Mouse (Mus musculus) gastrocnemius, postnatal 10 days (tissue): ENCODE measurements around the gene Iscu. TPM values are rescaled to one million over a fixed set of nuclear protein-coding genes. Genes with fewer than 3 reads are reported as not detected.

Source experiments
- DNase-seq: peaks from one replicate; pipeline ENCODE4 v3.0.0; 2021; ENCODE audit warnings: mixed read lengths
- total RNA-seq, 2 experiments: library from RNA; stranded (reverse); gene quantifications; 2 replicates each; pipeline ENCODE4 v1.2.3; 2021

Iscu gene
- total RNA-seq, 2 experiments from 2014 or later, result 76.8 to 89.1 TPM

DNA sequence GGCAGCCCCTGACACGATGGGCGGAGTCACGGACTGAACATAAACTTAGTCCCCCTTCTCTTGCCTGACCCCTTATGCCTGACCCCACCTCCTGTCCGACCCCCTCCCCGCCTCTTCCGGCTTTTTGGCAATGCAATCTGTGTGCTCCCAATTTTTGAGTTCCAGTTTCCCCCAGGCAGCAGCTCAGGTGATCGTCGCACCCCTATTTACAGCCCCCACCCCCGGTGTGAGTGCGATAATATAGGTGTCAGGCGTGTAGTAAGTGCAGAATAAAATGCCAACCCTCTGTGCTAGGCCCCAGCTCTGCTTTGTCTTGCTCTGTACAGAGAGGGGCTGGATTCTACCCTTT is 42.5 kb downstream of the Iscu start:
- DNase-seq, result no peak

GRCm38 (mm10) chr5:113815638-113816152 is 43.1 kb downstream of the Iscu start:
- DNase-seq, result peak; percentile 91

DNA sequence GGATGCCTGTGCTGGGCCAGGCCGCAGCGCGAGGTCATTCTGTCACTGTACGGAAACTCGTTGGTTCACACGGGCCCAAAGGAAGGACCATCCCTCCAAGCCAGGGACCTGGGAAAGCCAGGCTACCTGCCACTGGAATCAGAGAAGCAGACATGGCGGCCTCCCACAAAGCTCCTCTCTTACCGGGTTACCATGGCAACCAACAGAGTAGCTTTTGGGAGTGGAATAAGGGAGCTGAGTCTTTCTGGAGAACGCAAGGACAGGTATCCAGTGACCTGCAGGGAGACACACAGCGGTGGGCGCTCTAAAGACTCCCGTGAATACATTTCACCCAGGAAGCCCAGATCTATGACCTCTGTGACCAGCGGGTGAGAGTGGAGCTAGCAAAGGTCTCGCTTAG is 46.0 kb downstream of the Iscu start:
- DNase-seq, result no peak

- DNase-seq, result no peak
Observed at GRCm38 (mm10) chr5:113824228-113824627, 51.7 kb downstream of the Iscu start.

DNA sequence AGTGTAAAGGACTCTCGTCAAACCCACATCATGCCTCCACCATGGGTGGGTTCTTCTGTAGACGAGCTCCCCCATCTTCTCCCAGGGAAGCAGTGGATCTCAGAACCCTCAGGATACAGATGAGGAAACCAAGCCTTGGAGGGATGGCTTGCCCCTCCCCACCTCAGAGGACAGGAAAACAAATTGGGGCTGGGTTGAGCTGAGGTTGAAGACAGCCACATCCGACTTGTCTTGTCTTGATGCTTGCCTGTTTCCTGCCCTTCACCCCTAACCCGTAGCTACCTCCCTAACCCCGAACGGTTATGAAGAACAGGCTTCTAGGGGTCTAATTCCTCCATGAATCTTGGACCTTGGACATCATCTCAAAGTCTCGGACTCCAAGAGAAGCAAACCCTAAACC is 53.0 kb downstream of the Iscu start:
- DNase-seq, result no peak

GRCm38 (mm10) chr5:113826619-113827018 is 54.1 kb downstream of the Iscu start:
- DNase-seq, result peak; percentile 5

Other genes starting within 250 kb of the Iscu start
- gene Cmklr1, start 122.3 kb upstream of the Iscu start, total RNA-seq, result 10 to 100 TPM; 13.7 to 15.2 TPM
- gene 1700069L16Rik, start 48.0 kb upstream of the Iscu start, total RNA-seq, result not detected
- 1 to 10 TPM; 4.8 to 4.9 TPM for gene Ficd, start 36.9 kb upstream of the Iscu start, total RNA-seq
- gene Sart3, start 238 bp upstream of the Iscu start, total RNA-seq, result 10 to 100 TPM in 1 of 2 experiments, 1 to 10 TPM in 1; 9.5 to 10.2 TPM
- 10 to 100 TPM; 13.0 to 23.1 TPM for gene Tmem119, start 27.8 kb downstream of the Iscu start, total RNA-seq
- 1 to 10 TPM; 1.8 to 3.3 TPM for gene Selplg, start 59.9 kb downstream of the Iscu start, total RNA-seq
- 10 to 100 TPM; 39.1 to 48.9 TPM for gene Coro1c, start 136.0 kb downstream of the Iscu start, total RNA-seq
- 10 to 100 TPM; 11.1 to 11.2 TPM for gene Ssh1, start 221.1 kb downstream of the Iscu start, total RNA-seq
- not detected for gene Dao, start 231.0 kb downstream of the Iscu start, total RNA-seq